Mouse (Mus musculus): ENCODE measurements around the gene Aldh1l2.

- TF ChIP-seq CTCF (IDR thresholded peaks at IDR 0.05; ENCODE audit: borderline replicate concordance, control insufficient read depth, extremely low read depth, insufficient read depth, low read length, poor library complexity) (no peak), POLR2A (IDR thresholded peaks at IDR 0.05; ENCODE audit: control insufficient read depth, extremely low read depth, insufficient read depth, low read length, poor library complexity) (no peak)
Observed at GRCm38 (mm10) chr10:83520990-83521389, 12.9 kb downstream of the Aldh1l2 start.

Data from thymus, adult 2 months (tissue).